Mouse (Mus musculus) liver, embryonic 15.5 days (tissue): ENCODE results near the gene Gm12166. TPM values are rescaled to one million over a fixed set of nuclear protein-coding genes. Genes with fewer than 3 reads are reported as not detected.
"Not testable (repeated sequence)": the region's sequence is repeated elsewhere in the genome, so short reads cannot be mapped to it uniquely, and the experiment has no call there.

Source experiments
- ATAC-seq: fragments of 200-750 bp; cut with Nextera tagmentation; 2 replicates; pipeline ENCODE4 v1.8.0; 2017; ENCODE audit warnings: moderate number of reproducible peaks, mild to moderate bottlenecking, moderate library complexity; ENCODE audit not compliant: insufficient read depth
- H3K27ac ChIP-seq: fragments of 300-500 bp; sonication (generic); replicated peaks from 2 replicates; pipeline ENCODE4 v1.5.1; 2015; ENCODE audit warnings: mild to moderate bottlenecking, inconsistent platforms
- H3K27me3 ChIP-seq: fragments of 300-500 bp; sonication (generic); 2 replicates; pipeline ENCODE4 v1.6.1; 2015; ENCODE audit warnings: mild to moderate bottlenecking, inconsistent platforms
- H3K36me3 ChIP-seq: fragments of 300-500 bp; sonication (generic); replicated peaks from 2 replicates; pipeline ENCODE4 v1.6.1; 2015; ENCODE audit warnings: moderate library complexity, mild to moderate bottlenecking, inconsistent platforms
- H3K4me1 ChIP-seq: fragments of 300-500 bp; sonication (generic); replicated peaks from 2 replicates; pipeline ENCODE4 v1.6.1; 2015; ENCODE audit warnings: inconsistent platforms
- H3K4me2 ChIP-seq: fragments of 300-500 bp; sonication (generic); 2 replicates; pipeline ENCODE4 v1.6.1; 2015; ENCODE audit warnings: moderate library complexity, mild to moderate bottlenecking, inconsistent platforms
- H3K4me3 ChIP-seq: fragments of 300-500 bp; sonication (generic); replicated peaks from 2 replicates; pipeline ENCODE4 v1.5.1; 2015; ENCODE audit warnings: mild to moderate bottlenecking, inconsistent platforms
- H3K9ac ChIP-seq: fragments of 300-500 bp; sonication (generic); 2 replicates; pipeline ENCODE4 v1.6.1; 2015; ENCODE audit warnings: moderate library complexity, mild to moderate bottlenecking, inconsistent platforms
- H3K9me3 ChIP-seq: fragments of 300-500 bp; sonication (generic); replicated peaks from 2 replicates; pipeline ENCODE4 v1.6.1; 2016; ENCODE audit warnings: inconsistent platforms
- WGBS: fragments of 180-500 bp; shearing (Covaris S2); methylation state at CpG from one replicate; pipeline ENCODE4 v1.1.7; 2015; ENCODE audit warnings: mixed read lengths; ENCODE audit not compliant: insufficient replicate concordance; 5-methylcytosine and 5-hydroxymethylcytosine counted together
- polyA plus RNA-seq: library from polyadenylated mRNA; unstranded; fragments of >200 nt; fragmentation: Nextera tagmentation; extraction: Ambion mirVana; gene quantifications from 2 replicates; pipeline ENCODE4 v1.2.1, GENCODE M21; 2015

Gm12166 gene
- 3.4 TPM in 2 replicates for polyA plus RNA-seq

- not testable (repeated sequence) for H3K36me3 ChIP-seq, H3K4me2 ChIP-seq, H3K27ac ChIP-seq, H3K9me3 ChIP-seq, H3K4me1 ChIP-seq, H3K4me3 ChIP-seq, ATAC-seq, H3K9ac ChIP-seq
- peaks cover 52% of the 10 kb centered on the region for H3K27me3 ChIP-seq
- WGBS: 32% methylated on average over 19 of the region's 19 CpGs
Measured at GRCm38 (mm10) chr11:46052105-46052659, at the start of gene Gm12166. Gene Gm12166 (minus strand): TSS chr11:46052321.

- H3K4me2 ChIP-seq: no peak overlapping the region
- no peak overlapping the region for H3K27ac ChIP-seq
- H3K36me3 ChIP-seq: no peaks in the 10 kb centered on the region
- H3K4me1 ChIP-seq: peaks cover 4% of the 10 kb centered on the region; the same call in 1 of the 2 replicates
- no peak overlapping the region for H3K4me3 ChIP-seq
- 0 out of 2 replicates have a peak, but pooled peaks have one; percentile 9 for ATAC-seq
- H3K9me3 ChIP-seq: no peaks in the 10 kb centered on the region
- no peak overlapping the region for H3K9ac ChIP-seq
- WGBS: 61% methylated on average over 3 of the region's 3 CpGs
- H3K27me3 ChIP-seq: 0 out of 2 replicates have a peak, but pooled peaks cover 3% of the 10 kb centered on the region
Measured at GRCm38 (mm10) chr11:46097062-46097461, 44.9 kb upstream of the Gm12166 start.

- no peaks in the 10 kb centered on the region for H3K27me3 ChIP-seq
- no peak overlapping the region for H3K4me3 ChIP-seq
- H3K27ac ChIP-seq: no peak overlapping the region
- H3K36me3 ChIP-seq: no peaks in the 10 kb centered on the region
- WGBS: 66% methylated on average over 6 of the region's 6 CpGs
- no peaks in the 10 kb centered on the region for H3K9me3 ChIP-seq
- ATAC-seq: no peak
- H3K4me1 ChIP-seq: peaks cover 12% of the 10 kb centered on the region
- H3K9ac ChIP-seq: no peak overlapping the region
- H3K4me2 ChIP-seq: no peak overlapping the region
Measured at GRCm38 (mm10) chr11:46096265-46096649, 44.1 kb upstream of the Gm12166 start.

GRCm38 (mm10) chr11:46095477-46096264 lies 43.5 kb upstream of the Gm12166 start:
- Histone ChIP-seq H3K27ac (no peak overlapping the region), H3K4me3 (no peak overlapping the region), H3K4me1 (peaks cover 18% of the 10 kb centered on the region), H3K27me3 (no peaks in the 10 kb centered on the region), H3K9ac (no peak overlapping the region), H3K9me3 (no peaks in the 10 kb centered on the region), H3K36me3 (no peaks in the 10 kb centered on the region), H3K4me2 (no peak overlapping the region)
- WGBS: 55% methylated on average over 9 of the region's 9 CpGs
- no peak for ATAC-seq

- H3K4me3 ChIP-seq: no peak overlapping the region
- 77% methylated on average over 4 of the region's 4 CpGs for WGBS
- H3K36me3 ChIP-seq: no peaks in the 10 kb centered on the region
- H3K9me3 ChIP-seq: no peaks in the 10 kb centered on the region
- H3K4me2 ChIP-seq: no peak overlapping the region
- H3K27me3 ChIP-seq: no peaks in the 10 kb centered on the region
- H3K4me1 ChIP-seq: peaks cover 42% of the 10 kb centered on the region
- no peak overlapping the region for H3K9ac ChIP-seq
- no peak overlapping the region for H3K27ac ChIP-seq
- ATAC-seq: no peak
Measured at GRCm38 (mm10) chr11:46092121-46092520, 40.0 kb upstream of the Gm12166 start.

GRCm38 (mm10) chr11:46090951-46091667 lies 39.0 kb upstream of the Gm12166 start:
- peak overlapping the region; percentile 38 for H3K4me2 ChIP-seq
- H3K4me3 ChIP-seq: no peak overlapping the region
- WGBS: 24% methylated on average over 10 of the region's 10 CpGs
- no peaks in the 10 kb centered on the region for H3K9me3 ChIP-seq
- no peaks in the 10 kb centered on the region for H3K36me3 ChIP-seq
- peak; percentile 79 for ATAC-seq
- H3K9ac ChIP-seq: peak overlapping the region; percentile 18; the same call in 1 of the 2 replicates
- peaks cover 49% of the 10 kb centered on the region for H3K4me1 ChIP-seq
- no peaks in the 10 kb centered on the region for H3K27me3 ChIP-seq
- peak overlapping the region; percentile 86 for H3K27ac ChIP-seq

- Histone ChIP-seq H3K27me3 (no peaks in the 10 kb centered on the region), H3K4me2 (peak overlapping the region; percentile 38; the same call in 1 of the 2 replicates), H3K4me1 (peaks cover 51% of the 10 kb centered on the region), H3K27ac (peak overlapping the region; percentile 86), H3K4me3 (no peak overlapping the region), H3K9me3 (no peaks in the 10 kb centered on the region), H3K9ac (peak overlapping the region; percentile 18; the same call in 1 of the 2 replicates), H3K36me3 (no peaks in the 10 kb centered on the region)
- ATAC-seq: peak; percentile 68
- WGBS: 39% methylated on average over 10 of the region's 10 CpGs
Measured at GRCm38 (mm10) chr11:46090036-46090725, 38.1 kb upstream of the Gm12166 start.

GRCm38 (mm10) chr11:46089081-46089713 lies 37.1 kb upstream of the Gm12166 start:
- Histone ChIP-seq H3K36me3 (no peaks in the 10 kb centered on the region), H3K27ac (peak overlapping the region; percentile 39), H3K4me3 (no peak overlapping the region), H3K27me3 (no peaks in the 10 kb centered on the region), H3K9me3 (no peaks in the 10 kb centered on the region), H3K9ac (no peak overlapping the region), H3K4me2 (no peak overlapping the region), H3K4me1 (peaks cover 60% of the 10 kb centered on the region)
- ATAC-seq: peak; percentile 17; the same call in 1 of the 2 replicates
- 48% methylated on average over 4 of the region's 4 CpGs for WGBS

- 69% methylated on average over 3 of the region's 3 CpGs for WGBS
- Histone ChIP-seq H3K4me2 (no peak overlapping the region), H3K4me3 (no peak overlapping the region), H3K27me3 (no peaks in the 10 kb centered on the region), H3K36me3 (no peaks in the 10 kb centered on the region), H3K9ac (no peak overlapping the region), H3K9me3 (no peaks in the 10 kb centered on the region), H3K4me1 (peaks cover 59% of the 10 kb centered on the region), H3K27ac (no peak overlapping the region)
- no peak for ATAC-seq
Measured at GRCm38 (mm10) chr11:46086446-46086845, 34.3 kb upstream of the Gm12166 start.

- H3K27me3 ChIP-seq: no peaks in the 10 kb centered on the region
- H3K9me3 ChIP-seq: no peaks in the 10 kb centered on the region
- H3K4me1 ChIP-seq: peaks cover 51% of the 10 kb centered on the region
- no peak overlapping the region for H3K4me2 ChIP-seq
- WGBS: 78% methylated on average over 10 of the region's 10 CpGs
- no peak overlapping the region for H3K4me3 ChIP-seq
- H3K27ac ChIP-seq: no peak overlapping the region
- no peak overlapping the region for H3K9ac ChIP-seq
- ATAC-seq: no peak
- H3K36me3 ChIP-seq: no peaks in the 10 kb centered on the region
Measured at GRCm38 (mm10) chr11:46085398-46086163, 33.5 kb upstream of the Gm12166 start.
